Mouse (Mus musculus) T-helper 17 cell (primary cell): ENCODE data around the gene Gm20390.

Experiments used
- in situ Hi-C, 2 experiments: fragments of 300-600 bp; cut with MboI, MseI; formaldehyde crosslinking; loops; 1 replicate in 1 of 2; 2 replicates in 1 of 2; pipeline ENCODE4 v1.15.1; 2025; ENCODE audit warnings: high pct_unique_total_duplicates in 2 of 2

Gm20390 gene

DNA sequence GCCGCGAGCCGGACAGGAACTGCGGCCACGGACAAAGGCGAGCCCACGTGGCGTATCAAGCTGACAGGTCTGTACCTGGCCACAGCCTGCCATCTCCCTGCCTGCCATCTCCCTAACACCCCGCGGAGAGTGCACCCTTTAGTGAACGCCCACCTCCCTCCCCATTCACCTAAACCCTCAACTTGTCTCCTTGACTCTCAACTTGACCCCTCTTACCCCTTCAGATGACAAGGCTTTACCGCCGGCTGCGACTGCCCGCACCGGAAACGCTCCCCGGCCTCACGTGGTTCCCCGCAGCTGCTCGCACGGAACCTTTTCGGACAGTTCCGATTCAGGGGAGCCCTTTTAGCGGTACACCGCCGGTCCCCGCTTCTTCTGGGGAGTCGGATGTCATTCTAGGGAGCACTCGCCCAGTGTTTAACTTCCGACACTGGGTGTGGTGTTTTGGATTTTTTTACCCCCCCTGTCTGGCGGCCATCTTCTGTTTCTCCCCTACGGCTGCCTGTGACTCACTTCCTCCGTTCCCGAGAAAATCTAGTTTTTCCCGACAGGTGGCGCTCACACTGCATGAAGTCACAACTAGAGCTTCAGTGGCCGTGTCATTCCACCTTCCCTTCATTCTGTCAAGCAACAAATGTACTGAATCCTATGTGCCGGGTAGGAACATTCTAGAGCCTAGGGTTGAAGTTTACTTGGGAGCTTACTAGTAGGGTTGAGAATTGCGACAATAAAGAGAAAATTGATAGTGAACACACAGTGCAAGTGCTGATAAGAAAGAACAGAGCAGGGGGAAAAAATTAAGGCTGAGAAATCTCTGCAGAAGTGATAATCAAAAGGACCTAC lies at the start of gene Gm20390, which contains the start of gene Nme1:
Gene Gm20390, minus strand, starts transcription at position 289 of the 843 bp plus-strand sequence.
Gene Nme1, minus strand, starts transcription at position 517 of the 843 bp plus-strand sequence.
- in situ Hi-C loops = loop anchor here (5.0 to 25.0 kb wide), 3 partner anchors 109 to 347 kb away; no protein-coding TSS in a partner anchor

DNA sequence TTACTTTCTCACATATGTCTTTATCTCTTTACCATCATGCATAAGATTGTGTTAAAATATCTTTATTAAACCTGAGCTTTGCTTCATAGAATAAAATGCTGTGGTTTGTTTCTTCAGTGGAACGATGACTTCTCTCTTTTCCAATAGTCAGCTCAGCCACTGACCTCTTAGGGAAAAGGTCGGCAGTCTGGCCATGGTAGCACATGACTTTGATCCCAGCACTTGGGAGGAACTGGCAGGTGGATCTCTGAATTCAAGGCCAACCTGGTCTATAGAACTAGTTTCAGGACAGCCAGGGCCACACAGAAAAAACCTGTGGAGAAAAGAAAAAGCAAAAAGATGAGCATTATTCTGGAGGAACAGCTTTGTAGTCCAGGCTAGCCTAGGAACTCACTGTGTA lies 35.3 kb upstream of the Gm20390 start:
- in situ Hi-C loops = no loop called here

DNA sequence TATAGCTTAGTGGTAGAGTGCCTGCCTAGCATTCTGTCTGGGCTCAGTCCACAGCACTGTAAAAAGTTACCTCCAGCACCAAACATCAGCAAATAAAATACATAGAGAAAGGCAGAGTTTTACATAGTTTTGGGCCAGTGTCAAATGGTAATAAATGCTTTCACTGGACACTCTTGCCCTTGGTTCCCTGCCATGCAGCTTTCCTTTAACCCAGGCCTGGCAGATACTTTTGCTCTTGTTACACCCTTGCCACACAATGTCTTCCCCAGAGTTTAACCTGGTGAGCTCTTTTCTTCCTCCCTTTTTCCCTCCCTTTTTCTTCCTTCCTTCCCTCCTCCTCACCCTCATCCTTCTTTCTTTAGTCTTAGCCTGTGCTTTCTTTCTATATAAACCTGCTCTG lies 31.2 kb upstream of the Gm20390 start:
- in situ Hi-C loops = loop anchor here in 1 of 2 experiments (10.0 kb wide), 1 partner anchor 376 kb away; no protein-coding TSS in a partner anchor

DNA sequence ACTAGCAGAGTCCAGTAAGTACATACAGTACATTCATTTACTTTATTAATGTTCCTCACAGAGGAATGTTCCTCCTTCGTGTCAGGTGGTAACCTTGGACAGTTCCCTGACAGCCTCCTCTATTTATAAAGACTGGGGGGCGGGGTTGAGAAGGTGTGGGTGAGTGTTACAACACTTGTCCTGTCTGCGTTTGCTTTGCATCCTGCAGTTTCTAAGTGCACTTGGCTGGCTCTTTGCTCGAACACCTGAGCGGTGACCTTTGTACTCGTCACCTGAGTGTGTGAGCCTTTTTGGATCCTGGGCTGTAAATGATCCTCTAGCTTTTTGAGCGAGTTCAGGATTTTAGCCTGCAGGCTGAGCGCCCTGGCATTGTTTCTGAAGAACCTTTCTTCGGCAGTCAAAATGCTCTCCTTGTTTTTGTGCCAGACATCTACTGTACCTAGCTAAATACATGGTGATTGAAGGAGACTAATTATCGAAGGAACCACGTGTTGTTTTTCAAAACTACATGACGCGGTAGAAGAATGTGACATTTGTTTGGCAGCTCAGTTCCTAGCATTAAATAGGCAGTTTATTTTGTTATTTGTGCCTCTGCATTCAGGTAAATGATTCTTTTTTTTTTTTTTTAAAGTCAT lies 29.2 kb upstream of the Gm20390 start:
- in situ Hi-C loops = loop anchor here in 1 of 2 experiments (10.0 kb wide), 1 partner anchor 378 kb away; no protein-coding TSS in a partner anchor

DNA sequence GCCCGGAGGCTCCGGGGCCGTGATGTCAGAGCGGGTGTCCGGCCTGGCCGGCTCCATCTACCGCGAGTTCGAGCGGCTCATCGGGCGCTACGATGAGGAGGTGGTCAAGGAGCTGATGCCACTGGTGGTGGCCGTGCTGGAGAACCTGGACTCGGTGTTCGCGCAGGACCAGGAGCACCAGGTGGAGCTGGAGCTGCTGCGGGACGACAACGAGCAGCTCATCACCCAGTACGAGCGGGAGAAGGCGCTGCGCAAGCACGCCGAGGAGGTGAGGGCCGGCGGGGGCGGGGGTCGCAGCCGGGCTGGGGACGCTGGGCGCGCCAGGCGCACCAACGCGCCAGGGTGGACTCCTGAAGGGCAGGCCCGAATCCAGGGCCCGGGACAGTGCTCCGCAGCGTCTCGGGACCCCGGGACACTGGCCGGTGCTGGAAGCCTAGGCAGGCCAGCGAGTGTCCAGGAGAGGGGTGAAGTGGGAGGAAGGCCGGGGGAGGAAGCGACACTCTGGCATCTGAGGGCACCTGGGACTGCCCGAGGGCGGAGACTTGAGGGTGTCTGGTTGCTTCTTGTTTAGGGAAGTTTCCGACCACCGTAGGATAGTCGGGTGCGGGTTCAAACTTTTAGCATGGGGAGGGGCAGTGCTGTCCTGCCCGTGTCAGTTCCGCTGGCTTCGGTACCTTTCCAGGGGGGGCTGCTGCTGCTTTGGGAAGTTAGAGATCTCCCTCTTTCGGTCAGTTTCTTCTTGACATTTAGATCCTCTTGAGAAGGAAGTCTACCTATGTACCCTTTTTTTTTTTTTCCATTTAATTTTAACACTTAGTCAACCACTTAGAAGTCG lies 28.4 kb upstream of the Gm20390 start:
- in situ Hi-C loops = loop anchor here in 1 of 2 experiments (10.0 kb wide), 1 partner anchor 378 kb away; no protein-coding TSS in a partner anchor

DNA sequence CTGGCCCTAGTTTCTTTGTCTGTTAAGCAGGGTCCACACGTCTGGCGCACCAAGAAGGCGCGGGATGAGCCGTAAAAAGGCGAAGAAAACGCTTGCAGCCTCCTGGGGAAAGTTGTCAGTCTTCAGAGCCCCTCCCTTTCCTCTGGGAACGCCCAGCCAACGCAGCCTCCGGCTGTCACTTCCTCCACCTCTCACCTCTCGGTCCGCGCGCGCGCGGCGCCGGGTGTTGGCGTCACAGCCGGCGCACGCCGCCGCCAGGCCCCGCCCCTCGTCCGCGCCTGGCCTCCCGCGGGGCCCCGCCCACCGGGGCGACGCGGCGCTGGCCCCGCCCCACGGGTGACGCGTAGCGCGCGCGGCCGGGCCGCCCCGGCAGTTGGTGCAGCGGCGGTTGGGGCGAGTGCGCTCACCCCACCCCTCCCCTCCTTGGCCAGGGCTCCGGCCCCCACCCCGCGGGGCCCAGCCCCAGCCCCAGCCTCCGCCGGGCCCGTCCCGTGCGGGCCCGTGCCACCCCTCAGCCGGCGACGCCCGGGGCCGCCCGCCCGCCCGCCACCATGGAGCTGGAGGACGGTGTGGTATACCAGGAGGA lies 27.7 kb upstream of the Gm20390 start, which contains the start of gene Spag9:
Gene Spag9, plus strand, starts transcription at position 372 of the 586 bp plus-strand sequence.
- in situ Hi-C loops = loop anchor here in 1 of 2 experiments (10.0 kb wide), 1 partner anchor 379 kb away; no protein-coding TSS in a partner anchor

DNA sequence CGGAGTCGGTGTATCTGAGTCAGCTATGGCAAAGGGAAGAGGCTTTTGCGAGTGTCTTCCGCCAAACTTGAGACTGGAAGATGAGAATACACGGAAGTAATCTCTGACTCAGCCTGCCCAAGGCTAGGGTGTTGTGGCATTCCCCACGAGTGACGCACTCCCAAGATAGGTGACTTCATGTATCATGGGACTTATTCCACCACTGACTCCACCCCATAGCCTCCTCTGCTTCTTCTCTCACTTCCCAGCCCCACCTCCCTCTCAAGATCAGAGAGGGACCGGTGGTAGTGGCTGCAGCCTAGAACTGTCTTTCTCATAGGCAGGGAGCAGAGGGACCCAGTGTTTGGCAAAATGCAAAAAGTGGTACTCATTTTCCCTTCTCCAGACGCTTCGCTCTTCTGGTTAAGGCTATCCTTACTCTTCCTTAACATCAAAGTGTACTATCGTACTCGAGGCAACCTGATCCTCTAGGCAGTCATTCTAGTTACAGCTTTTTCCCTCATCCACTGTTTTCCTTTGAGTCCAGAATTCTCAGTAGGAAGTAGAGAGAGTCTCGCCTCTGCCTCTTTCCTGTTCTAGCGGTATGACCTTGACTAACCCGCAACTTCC lies 27.1 kb upstream of the Gm20390 start:
- in situ Hi-C loops = loop anchor here in 1 of 2 experiments (10.0 kb wide), 1 partner anchor 380 kb away; no protein-coding TSS in a partner anchor

DNA sequence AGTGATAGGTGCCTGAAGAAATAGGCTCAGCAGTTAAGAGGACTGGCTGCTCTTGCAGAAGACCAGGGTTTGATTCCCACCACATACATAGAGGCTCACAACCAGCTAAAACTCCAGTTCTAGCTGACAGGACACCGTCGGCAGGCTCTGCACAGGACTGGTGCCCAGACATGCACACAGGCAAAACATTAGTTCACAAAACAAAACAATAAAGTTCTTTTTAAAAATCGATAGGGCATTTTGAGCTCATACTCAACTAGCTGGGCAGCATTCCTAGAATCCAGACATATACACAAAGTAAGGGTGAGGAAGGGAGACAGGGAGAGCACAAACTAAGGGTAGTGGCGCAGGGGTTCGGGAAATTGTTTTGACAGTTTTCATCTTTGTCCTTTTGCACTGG lies 26.4 kb upstream of the Gm20390 start:
- in situ Hi-C loops = loop anchor here in 1 of 2 experiments (10.0 kb wide), 1 partner anchor 380 kb away; no protein-coding TSS in a partner anchor

DNA sequence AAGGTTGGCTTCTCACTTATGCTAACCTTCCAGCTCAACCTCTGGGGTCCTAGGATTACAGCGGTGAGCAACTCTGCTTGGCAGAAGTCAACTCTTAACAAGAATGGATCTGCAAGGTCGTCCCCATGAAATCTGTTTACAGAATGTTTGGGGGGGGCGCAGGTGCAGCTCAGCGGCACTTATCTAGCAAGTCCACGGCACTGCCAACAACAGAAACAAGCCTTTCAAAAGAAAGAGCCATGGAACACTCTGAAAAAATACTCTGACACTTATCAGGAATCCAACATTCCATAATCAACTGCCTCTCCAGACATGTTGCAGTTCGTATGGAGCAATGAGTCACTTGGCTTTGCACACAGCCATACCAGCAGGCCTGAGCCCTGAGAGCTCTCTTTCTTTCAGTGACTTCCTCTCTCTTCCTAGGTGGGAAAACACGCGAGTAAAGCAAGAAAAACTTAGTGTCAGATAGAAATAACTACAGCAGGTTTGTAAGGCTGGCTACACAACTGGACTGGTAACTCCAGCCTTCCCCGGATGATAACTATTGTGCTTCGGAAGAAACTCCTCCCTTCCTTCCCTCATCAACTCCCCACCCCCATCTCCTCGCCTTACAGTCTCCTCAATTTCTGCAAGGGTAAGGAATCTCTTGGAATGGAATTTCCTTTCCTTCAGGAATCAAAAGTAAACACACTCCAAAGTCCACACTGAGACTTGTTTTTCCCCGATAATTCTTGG lies 20.4 kb upstream of the Gm20390 start:
- in situ Hi-C loops = no loop called here

DNA sequence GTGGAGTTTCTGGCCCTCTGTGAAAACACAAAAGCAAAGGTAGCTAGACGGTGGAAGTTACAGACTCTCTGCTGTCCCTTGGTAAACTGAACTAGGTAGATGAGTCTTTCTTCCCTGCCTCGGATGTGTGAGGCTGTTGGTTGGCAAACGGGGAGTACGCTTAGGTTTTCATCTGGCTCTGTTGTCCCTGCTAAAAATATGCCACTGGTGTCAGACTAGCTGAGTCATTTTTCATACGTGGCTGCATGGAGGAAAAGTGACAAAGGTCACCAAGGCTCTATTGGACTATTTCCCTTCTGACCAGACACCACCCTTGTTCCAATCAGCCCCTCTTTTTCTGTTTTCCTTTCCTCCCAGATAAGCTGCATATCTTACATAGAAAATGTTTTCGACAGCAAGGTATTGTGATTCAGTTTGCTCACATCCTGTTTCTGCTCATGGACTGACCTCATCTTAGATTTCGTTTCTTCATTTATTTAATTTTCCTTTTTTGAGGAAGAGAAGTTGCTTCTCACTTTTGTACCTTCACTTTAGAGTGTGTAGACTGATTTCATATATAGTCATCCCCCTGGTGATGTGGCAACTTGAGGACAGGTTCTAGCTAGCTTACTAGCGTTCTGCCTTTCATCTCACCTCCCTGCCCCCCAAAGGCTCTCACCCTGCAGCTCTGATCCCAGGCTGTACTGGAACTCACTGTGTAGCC lies 19.7 kb upstream of the Gm20390 start:
- in situ Hi-C loops = no loop called here

DNA sequence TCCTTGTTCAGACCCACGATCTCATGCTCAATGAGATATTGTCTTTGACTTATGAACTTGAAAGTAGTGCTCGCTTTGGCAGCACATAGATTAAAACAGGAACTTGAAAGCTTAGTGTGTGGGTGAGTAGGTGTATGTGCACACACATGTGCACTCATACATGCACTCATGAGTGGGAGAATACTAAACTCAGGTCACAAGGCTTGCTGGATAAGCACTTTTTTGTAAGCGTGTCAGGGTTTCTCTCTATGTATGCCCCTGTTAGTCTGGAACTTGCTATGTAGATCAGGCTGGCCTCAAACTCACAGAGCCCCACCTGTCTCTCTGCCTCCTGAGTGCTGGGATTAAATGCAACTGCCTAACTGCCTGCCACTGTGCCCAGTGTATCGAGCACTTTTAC lies 18.9 kb upstream of the Gm20390 start:
- in situ Hi-C loops = no loop called here

DNA sequence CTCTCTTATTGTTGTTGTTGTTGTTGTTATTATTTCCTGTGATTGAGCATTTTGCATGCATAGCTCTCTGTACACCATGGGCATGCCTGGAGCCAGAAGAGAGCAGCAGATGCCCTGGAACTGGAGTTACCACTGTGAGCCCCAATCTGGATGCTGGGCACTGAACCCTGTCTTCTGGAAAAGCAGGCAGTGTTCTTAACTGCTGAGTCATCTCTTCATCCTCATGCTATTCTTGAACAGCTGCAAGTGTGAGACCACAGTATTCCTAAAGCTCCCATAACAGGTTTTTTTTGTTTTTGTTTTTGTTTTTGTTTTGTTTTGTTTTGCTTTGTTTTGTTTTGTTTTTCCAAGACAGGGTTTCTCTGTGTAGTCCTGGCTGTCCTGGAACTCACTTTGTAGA lies 18.2 kb upstream of the Gm20390 start:
- in situ Hi-C loops = no loop called here

DNA sequence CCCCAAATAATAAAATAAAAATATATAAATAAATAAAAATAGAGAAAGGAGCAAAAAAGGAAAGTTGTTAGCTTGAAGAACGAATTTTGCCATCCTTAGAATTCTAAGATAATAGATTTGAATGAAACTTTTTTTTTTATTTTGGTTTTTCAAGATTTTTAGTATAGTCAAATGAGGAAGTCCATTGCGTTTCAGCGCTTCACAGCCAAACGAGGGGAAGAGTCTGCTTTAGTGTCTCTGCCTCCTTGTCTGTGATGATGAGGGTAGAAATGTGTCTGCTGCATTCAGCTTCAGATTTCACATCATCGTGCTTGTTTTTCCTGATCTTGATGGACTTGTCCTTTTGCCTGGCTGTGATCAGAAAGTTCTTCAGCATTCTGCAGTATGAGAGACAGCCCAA lies 17.2 kb upstream of the Gm20390 start:
- in situ Hi-C loops = no loop called here

DNA sequence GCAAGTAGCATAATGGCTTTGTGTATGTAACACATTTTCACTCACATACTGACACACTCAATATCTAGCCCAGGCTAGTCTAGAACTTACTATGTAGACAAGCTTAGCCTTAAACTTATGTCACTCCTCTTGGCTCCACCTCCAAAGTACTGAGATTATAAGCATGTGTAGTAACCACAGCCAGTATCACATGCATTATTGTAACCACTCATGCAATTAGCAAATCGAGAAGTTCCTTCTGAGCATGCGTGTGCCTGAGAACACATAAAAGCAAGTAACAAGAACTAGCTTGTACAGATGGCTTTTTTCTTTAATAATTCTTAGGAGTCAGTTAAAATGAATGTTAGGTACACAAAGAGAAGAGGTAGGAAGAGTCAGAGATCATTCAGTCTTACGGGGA lies 16.5 kb upstream of the Gm20390 start:
- in situ Hi-C loops = no loop called here

DNA sequence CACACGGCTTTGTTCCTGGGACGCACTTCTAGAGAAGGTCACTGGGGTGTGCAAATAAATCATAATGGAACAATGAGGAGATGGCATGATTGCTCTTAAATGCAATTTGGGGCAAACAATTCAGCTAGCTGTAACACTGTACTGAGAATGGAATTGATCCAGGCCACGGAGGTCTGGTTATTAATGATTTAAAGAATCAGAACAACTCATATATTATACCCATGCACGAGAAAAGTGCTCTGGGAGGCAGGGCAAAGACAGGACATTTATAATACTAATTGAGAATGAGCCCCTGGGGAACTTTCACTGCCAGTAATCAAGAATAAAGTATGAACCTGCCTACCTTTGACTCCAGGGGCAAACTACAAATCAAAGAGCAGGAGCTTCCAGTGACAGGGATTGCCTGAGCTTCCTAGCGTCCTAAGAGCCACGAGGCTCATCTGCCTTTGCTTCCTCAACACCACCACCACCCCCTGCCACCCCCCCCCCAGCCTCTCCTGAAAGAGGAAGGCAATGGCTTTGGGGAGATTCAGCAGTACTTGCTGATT lies 11.5 kb upstream of the Gm20390 start:
- in situ Hi-C loops = no loop called here

DNA sequence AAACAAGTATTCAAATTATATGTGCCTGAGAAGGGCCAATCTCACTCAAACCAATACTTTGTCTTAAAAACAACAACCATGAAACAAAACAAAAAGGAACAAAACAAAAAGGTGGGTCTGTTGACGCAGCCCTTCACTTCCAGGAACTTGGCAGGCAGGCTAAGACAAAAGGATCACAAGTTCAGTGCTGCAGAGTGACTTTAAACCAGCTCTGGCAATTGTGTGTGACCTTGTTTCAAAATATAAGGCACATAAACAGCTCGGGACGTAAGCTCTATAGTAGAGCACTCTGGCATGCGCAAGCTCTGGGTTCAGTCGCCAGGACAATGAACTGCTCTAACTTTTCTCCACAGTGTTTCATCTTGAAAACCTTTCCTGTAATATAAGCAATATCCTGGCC lies 4.9 kb upstream of the Gm20390 start:
- in situ Hi-C loops = loop anchor here in 1 of 2 experiments (5.0 to 25.0 kb wide), 2 partner anchors 34 to 114 kb away; no protein-coding TSS in a partner anchor

DNA sequence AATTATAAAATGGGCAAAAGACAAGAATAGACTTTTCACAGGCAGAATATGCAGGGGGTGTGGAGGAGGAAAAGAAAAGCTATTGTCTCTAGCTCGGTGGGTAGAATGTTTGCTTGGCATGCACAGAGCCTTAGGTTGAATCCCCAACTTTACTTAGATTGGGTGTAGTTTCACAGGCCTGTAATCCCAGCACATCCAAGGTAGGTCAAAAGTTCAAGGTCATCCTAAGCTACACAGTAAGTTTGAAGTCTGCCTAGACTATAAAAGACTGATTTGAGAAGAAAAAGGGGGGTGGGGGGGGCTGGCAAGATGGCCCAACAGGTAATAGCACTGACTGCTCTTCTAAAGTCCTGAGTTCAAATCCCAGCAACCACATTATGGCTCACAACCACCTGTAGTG lies 1.7 kb upstream of the Gm20390 start:
- in situ Hi-C loops = loop anchor here (5.0 to 25.0 kb wide), 4 partner anchors 38 to 345 kb away; no protein-coding TSS in a partner anchor

DNA sequence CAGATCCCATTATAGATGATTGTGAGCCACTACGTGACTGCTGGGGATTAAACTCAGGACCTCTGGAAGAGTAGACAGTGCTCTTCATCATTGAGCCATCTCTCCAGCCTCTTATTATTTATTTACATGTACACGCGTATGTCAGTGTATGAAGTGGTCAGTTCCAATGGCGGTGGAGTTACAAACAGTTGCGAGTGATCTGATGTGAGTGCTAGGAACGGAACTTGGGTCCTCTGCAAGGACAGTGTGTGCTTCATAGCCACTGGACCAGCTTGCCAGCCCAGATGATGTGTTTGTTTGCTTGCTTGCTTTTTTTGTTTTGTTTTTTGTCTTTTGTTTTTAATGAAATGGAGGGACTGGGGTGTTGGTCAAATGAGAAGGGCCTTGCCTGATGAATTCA lies 1.1 kb upstream of the Gm20390 start:
- in situ Hi-C loops = loop anchor here (5.0 to 25.0 kb wide), 3 partner anchors 108 to 346 kb away; no protein-coding TSS in a partner anchor

DNA sequence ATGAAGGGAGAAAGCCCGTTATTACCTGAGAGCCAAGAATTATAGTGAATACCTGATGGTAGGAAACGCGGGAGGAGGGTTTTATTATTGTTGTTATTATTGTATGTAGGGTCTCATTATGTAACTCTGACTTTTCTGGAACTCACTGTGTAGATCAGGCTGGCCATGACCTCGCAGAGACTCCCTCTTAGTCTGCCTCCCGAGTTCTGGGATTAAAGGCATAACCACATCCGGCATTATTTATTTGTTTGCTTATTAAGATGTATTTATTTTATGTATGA lies 695 bp upstream of the Gm20390 start:
- in situ Hi-C loops = loop anchor here (5.0 to 25.0 kb wide), 3 partner anchors 109 to 346 kb away; no protein-coding TSS in a partner anchor
